Mouse (Mus musculus): ENCODE measurements at regions not wholly inside any gene's neighbourhood (a gene's known extent, or its start where the extent isn't known, plus 50 kb on each side); places are given as distances from the start of the nearest gene placed in this dataset.
A peak's percentile ranks its signal among the peaks of the same experiment; 100 is the strongest.

- no peak for DNase-seq (ENCODE audit: low spot score)
Measured at GRCm38 (mm10) chr2:137422656-137423055, 306.2 kb upstream of the Jag1 start.

- no peak for DNase-seq (ENCODE audit: low spot score)
Measured at GRCm38 (mm10) chr2:137419678-137420077, 303.2 kb upstream of the Jag1 start.

GRCm38 (mm10) chr2:137417691-137418090 is 301.2 kb upstream of the Jag1 start:
- no peak for DNase-seq (ENCODE audit: low spot score)

GRCm38 (mm10) chr2:137413432-137413831 is 297.0 kb upstream of the Jag1 start:
- no peak for DNase-seq (ENCODE audit: low spot score)

GRCm38 (mm10) chr2:137409611-137410010 is 293.2 kb upstream of the Jag1 start:
- no peak for DNase-seq (ENCODE audit: low spot score)

- DNase-seq (ENCODE audit: low spot score), result no peak
Measured at GRCm38 (mm10) chr2:137408294-137408693, 291.9 kb upstream of the Jag1 start.

GRCm38 (mm10) chr2:137393486-137393885 is 277.0 kb upstream of the Jag1 start:
- DNase-seq (ENCODE audit: low spot score), result no peak

- no peak for DNase-seq (ENCODE audit: low spot score)
Measured at GRCm38 (mm10) chr2:137379816-137380215, 263.4 kb upstream of the Jag1 start.

- no peak for DNase-seq (ENCODE audit: low spot score)
Measured at GRCm38 (mm10) chr2:137375346-137375745, 258.9 kb upstream of the Jag1 start.

GRCm38 (mm10) chr2:137371062-137371461 is 254.6 kb upstream of the Jag1 start:
- no peak for DNase-seq (ENCODE audit: low spot score)

- no peak for DNase-seq (ENCODE audit: low spot score)
Measured at GRCm38 (mm10) chr2:137363006-137363405, 246.6 kb upstream of the Jag1 start.

- no peak for DNase-seq (ENCODE audit: low spot score)
Measured at GRCm38 (mm10) chr2:137357181-137357738, 240.8 kb upstream of the Jag1 start.

GRCm38 (mm10) chr2:137343736-137344135 is 227.3 kb upstream of the Jag1 start:
- DNase-seq (ENCODE audit: low spot score), result no peak

GRCm38 (mm10) chr2:137329995-137330394 is 213.6 kb upstream of the Jag1 start:
- no peak for DNase-seq (ENCODE audit: low spot score)

- no peak for DNase-seq (ENCODE audit: low spot score)
Measured at GRCm38 (mm10) chr2:137323445-137323844, 207.0 kb upstream of the Jag1 start.

- DNase-seq (ENCODE audit: low spot score), result no peak
Measured at GRCm38 (mm10) chr2:137310511-137310910, 194.1 kb upstream of the Jag1 start.

- DNase-seq (ENCODE audit: low spot score), result no peak
Measured at GRCm38 (mm10) chr2:137308116-137308515, 191.7 kb upstream of the Jag1 start.

GRCm38 (mm10) chr2:137301474-137302267 is 185.2 kb upstream of the Jag1 start:
- DNase-seq (ENCODE audit: low spot score), result no peak

GRCm38 (mm10) chr2:137289231-137289630 is 172.8 kb upstream of the Jag1 start:
- DNase-seq (ENCODE audit: low spot score), result peak; percentile 4

GRCm38 (mm10) chr2:137271575-137272180 is 155.2 kb upstream of the Jag1 start:
- no peak for DNase-seq (ENCODE audit: low spot score)

GRCm38 (mm10) chr2:137262911-137263310 is 146.5 kb upstream of the Jag1 start:
- DNase-seq (ENCODE audit: low spot score), result no peak

- DNase-seq (ENCODE audit: low spot score), result no peak
Measured at GRCm38 (mm10) chr2:137257847-137258515, 141.5 kb upstream of the Jag1 start.

- DNase-seq (ENCODE audit: low spot score), result no peak
Measured at GRCm38 (mm10) chr2:137247931-137248330, 131.5 kb upstream of the Jag1 start.
